Mouse (Mus musculus) lung, adult 2 months (tissue): ENCODE measurements at regions not wholly inside any gene's neighbourhood (a gene's known extent, or its start where the extent isn't known, plus 50 kb on each side); places are given as distances from the start of the nearest gene placed in this dataset.

Experiments
- DNase-seq: peaks from one replicate; pipeline ENCODE4 v3.0.0; 2022
- H3K4me1 ChIP-seq: fragments of 200-500 bp; 2 replicates; pipeline ENCODE4 v1.6.1; 2011; ENCODE audit warnings: low read length; ENCODE audit not compliant: control insufficient read depth, insufficient read depth
- H3K4me3 ChIP-seq: fragments of 200-500 bp; replicated peaks from 2 replicates; pipeline ENCODE3; 2011; ENCODE audit warnings: low read depth, mild to moderate bottlenecking, control low read depth, low read length; ENCODE audit errors: extremely low read depth
- CTCF ChIP-seq: fragments of 200-500 bp; IDR thresholded peaks from 2 replicates; pipeline ENCODE4 v1.5.1; 2011; ENCODE audit warnings: mild to moderate bottlenecking, low read length, control low read depth; ENCODE audit not compliant: insufficient read depth
- POLR2A ChIP-seq: fragments of 200-500 bp; IDR thresholded peaks from 2 replicates; pipeline ENCODE4 v1.6.1; 2011; ENCODE audit warnings: low read depth, mild to moderate bottlenecking, control low read depth, low read length, borderline replicate concordance; ENCODE audit errors: extremely low read depth
- WGBS: fragments of 180-500 bp; shearing (Covaris S2); methylation state at CpG from one replicate; pipeline ENCODE4 v1.1.7; 2018; 5-methylcytosine and 5-hydroxymethylcytosine counted together

- H3K4me3 ChIP-seq = no peak overlapping the region
- no peak for TF ChIP-seq POLR2A
- no peak for TF ChIP-seq CTCF
- WGBS = 94% methylated on average over 1 of the region's 1 CpGs
- no peaks in the 10 kb centered on the region for H3K4me1 ChIP-seq
- DNase-seq = no peak
Measured at GRCm38 (mm10) chr4:56649731-56650130, 90.1 kb upstream of the Gm26657 start.

GRCm38 (mm10) chr4:56643999-56644962, 95.6 kb upstream of the Gm26657 start:
- TF ChIP-seq CTCF (no peak), POLR2A (no peak)
- DNase-seq = no peak
- Histone ChIP-seq H3K4me3 (no peak overlapping the region), H3K4me1 (no peaks in the 10 kb centered on the region; the same call in 1 of the 2 replicates)
- WGBS = 34% methylated on average over 20 of the region's 20 CpGs

GRCm38 (mm10) chr4:56643491-56643890, 96.4 kb upstream of the Gm26657 start:
- TF ChIP-seq POLR2A = no peak
- no peak for TF ChIP-seq CTCF
- DNase-seq = no peak
- Histone ChIP-seq H3K4me1 (no peaks in the 10 kb centered on the region; the same call in 1 of the 2 replicates), H3K4me3 (no peak overlapping the region)
- 33% methylated on average over 1 of the region's 1 CpGs for WGBS

GRCm38 (mm10) chr4:56639709-56640108, 100.2 kb upstream of the Gm26657 start:
- DNase-seq = no peak
- 41% methylated on average over 4 of the region's 4 CpGs for WGBS
- Histone ChIP-seq H3K4me1 (no peaks in the 10 kb centered on the region; the same call in 1 of the 2 replicates), H3K4me3 (no peak overlapping the region)
- TF ChIP-seq POLR2A (no peak), CTCF (no peak)

- peak; percentile 62 for DNase-seq
- TF ChIP-seq POLR2A = no peak
- no peak for TF ChIP-seq CTCF
- WGBS = 20% methylated on average over 14 of the region's 14 CpGs
- no peaks in the 10 kb centered on the region; the same call in 1 of the 2 replicates for H3K4me1 ChIP-seq
- no peak overlapping the region for H3K4me3 ChIP-seq
Measured at GRCm38 (mm10) chr4:56638704-56639478, 101.0 kb upstream of the Gm26657 start.

- TF ChIP-seq CTCF (no peak), POLR2A (no peak)
- WGBS = 53% methylated on average over 1 of the region's 1 CpGs
Measured at GRCm38 (mm10) chr4:56636265-56636664, 103.6 kb upstream of the Gm26657 start.

GRCm38 (mm10) chr4:56633528-56633927, 106.3 kb upstream of the Gm26657 start:
- WGBS = 19% methylated on average over 4 of the region's 4 CpGs
- no peak overlapping the region for H3K4me3 ChIP-seq
- no peak for TF ChIP-seq POLR2A
- TF ChIP-seq CTCF = no peak
- no peaks in the 10 kb centered on the region for H3K4me1 ChIP-seq
- DNase-seq = no peak

More at GRCm38 (mm10) chr4:56636265-56636664, 103.6 kb upstream of the Gm26657 start:
- Histone ChIP-seq H3K4me3 (no peak overlapping the region), H3K4me1 (no peaks in the 10 kb centered on the region; the same call in 1 of the 2 replicates)
- DNase-seq = no peak

- 50% methylated on average over 6 of the region's 6 CpGs for WGBS
Measured at GRCm38 (mm10) chr4:56630251-56630650, 109.6 kb upstream of the Gm26657 start.

GRCm38 (mm10) chr4:56627206-56627605, 112.7 kb upstream of the Gm26657 start:
- WGBS = 75% methylated on average over 7 of the region's 7 CpGs
- no peak overlapping the region for H3K4me3 ChIP-seq
- no peaks in the 10 kb centered on the region for H3K4me1 ChIP-seq
- TF ChIP-seq POLR2A (no peak), CTCF (no peak)
- no peak for DNase-seq

More at GRCm38 (mm10) chr4:56630251-56630650, 109.6 kb upstream of the Gm26657 start:
- Histone ChIP-seq H3K4me1 (no peaks in the 10 kb centered on the region), H3K4me3 (no peak overlapping the region)
- TF ChIP-seq POLR2A (no peak), CTCF (no peak)
- no peak for DNase-seq

- H3K4me1 ChIP-seq = peaks cover 2% of the 10 kb centered on the region; the same call in 1 of the 2 replicates
- WGBS = 74% methylated on average over 4 of the region's 4 CpGs
- DNase-seq = no peak
- TF ChIP-seq POLR2A (no peak), CTCF (no peak)
- no peak overlapping the region for H3K4me3 ChIP-seq
Measured at GRCm38 (mm10) chr4:56621782-56622181, 118.1 kb upstream of the Gm26657 start.
